Mouse (Mus musculus) hindbrain, embryonic 12.5 days (tissue): ENCODE data around the gene Hmgcll1. TPM values are rescaled to one million over a fixed set of nuclear protein-coding genes. Genes with fewer than 3 reads are reported as not detected.
"Not testable (repeated sequence)": the region's sequence is repeated elsewhere in the genome, so short reads cannot be mapped to it uniquely, and the experiment has no call there.

Experiments used
- ATAC-seq: fragments of 200-750 bp; cut with Nextera tagmentation; 2 replicates; pipeline ENCODE4 v1.8.0; 2017; ENCODE audit warnings: moderate TSS enrichment; ENCODE audit not compliant: low FRiP score
- H3K27ac ChIP-seq: fragments of 300-500 bp; sonication (generic); 2 replicates; pipeline ENCODE4 v1.5.1; 2016; ENCODE audit warnings: mild to moderate bottlenecking
- H3K27me3 ChIP-seq: fragments of 300-500 bp; sonication (generic); 2 replicates; pipeline ENCODE4 v1.6.1; 2016; ENCODE audit warnings: mild to moderate bottlenecking
- H3K36me3 ChIP-seq: fragments of 300-500 bp; sonication (generic); 2 replicates; pipeline ENCODE4 v1.6.1; 2016; ENCODE audit warnings: mild to moderate bottlenecking
- H3K4me1 ChIP-seq: fragments of 300-500 bp; sonication (generic); 2 replicates; pipeline ENCODE4 v1.6.1; 2016
- H3K4me2 ChIP-seq: fragments of 300-500 bp; sonication (generic); replicated peaks from 2 replicates; pipeline ENCODE4 v1.6.1; 2016; ENCODE audit warnings: mild to moderate bottlenecking
- H3K4me3 ChIP-seq: fragments of 300-500 bp; sonication (generic); 2 replicates; pipeline ENCODE4 v1.5.1; 2016; ENCODE audit warnings: mild to moderate bottlenecking
- H3K9ac ChIP-seq: fragments of 300-500 bp; sonication (generic); 2 replicates; pipeline ENCODE4 v1.6.1; 2016; ENCODE audit warnings: mild to moderate bottlenecking, moderate library complexity
- H3K9me3 ChIP-seq: fragments of 300-500 bp; sonication (generic); replicated peaks from 2 replicates; pipeline ENCODE4 v1.6.1; 2016; ENCODE audit warnings: mild to moderate bottlenecking
- WGBS: fragments of 180-500 bp; shearing (Covaris S2); methylation state at CpG from one replicate; pipeline ENCODE4 v1.1.7; 2016; 5-methylcytosine and 5-hydroxymethylcytosine counted together
- polyA plus RNA-seq: library from polyadenylated mRNA; unstranded; fragments of >200 nt; fragmentation: Nextera tagmentation; extraction: Ambion mirVana; gene quantifications from 2 replicates; pipeline ENCODE4 v1.2.1, GENCODE M21; 2016

Hmgcll1 gene
- polyA plus RNA-seq, 1 experiment from 2014 or later, result 17.2 TPM

DNA sequence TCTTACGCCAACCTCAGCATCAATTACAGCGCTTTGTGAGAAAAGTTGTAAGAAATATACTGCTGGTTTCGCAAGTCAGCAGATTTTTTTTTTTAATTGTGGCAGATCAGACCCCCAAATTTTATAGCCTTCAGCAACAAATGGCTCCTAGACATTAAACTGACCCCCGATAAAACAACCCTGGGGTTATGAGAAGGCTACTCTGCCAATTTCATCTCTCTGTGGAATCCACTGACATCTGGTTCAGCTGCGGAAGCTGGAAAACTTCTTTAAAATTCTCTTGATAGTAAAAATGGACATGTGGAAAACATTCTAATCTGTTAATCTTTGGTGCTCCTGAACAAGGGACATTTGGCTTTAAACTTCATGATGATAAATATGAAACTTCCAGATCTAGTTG is 82.6 kb downstream of the Hmgcll1 start:
- ATAC-seq, result no peak
- Histone ChIP-seq H3K9ac (no peak overlapping the region), H3K27ac (no peak overlapping the region), H3K36me3 (no peaks in the 10 kb centered on the region), H3K4me3 (no peak overlapping the region), H3K9me3 (no peaks in the 10 kb centered on the region), H3K27me3 (no peaks in the 10 kb centered on the region), H3K4me2 (no peak overlapping the region), H3K4me1 (no peaks in the 10 kb centered on the region)
- 87% methylated on average over 5 of the region's 5 CpGs for WGBS

DNA sequence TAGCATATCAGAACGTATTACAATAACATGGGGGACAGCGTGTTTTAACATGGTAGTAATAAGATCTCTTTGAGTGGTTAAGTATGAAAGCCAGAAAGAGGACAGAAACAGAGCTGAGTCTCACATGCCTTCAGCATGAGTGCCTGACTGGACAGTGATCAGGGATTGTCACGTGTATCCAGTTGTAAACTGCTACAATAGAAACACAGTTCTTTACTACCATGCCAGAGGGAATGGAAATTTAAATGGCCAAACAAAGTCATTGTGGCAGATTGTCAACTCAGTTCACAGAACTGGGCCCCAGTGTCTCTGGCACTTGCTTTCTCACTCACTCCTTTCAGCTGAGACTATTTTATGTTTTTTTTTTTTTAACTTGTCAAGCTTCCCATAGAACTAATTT is 85.3 kb downstream of the Hmgcll1 start:
- no peak for ATAC-seq
- no peak overlapping the region for H3K4me2 ChIP-seq
- H3K9me3 ChIP-seq, result no peaks in the 10 kb centered on the region
- no peaks in the 10 kb centered on the region for H3K36me3 ChIP-seq
- 86% methylated on average over 3 of the region's 3 CpGs for WGBS
- no peaks in the 10 kb centered on the region for H3K4me1 ChIP-seq
- no peaks in the 10 kb centered on the region for H3K27me3 ChIP-seq
- no peak overlapping the region for H3K27ac ChIP-seq
- no peak overlapping the region for H3K4me3 ChIP-seq
- no peak overlapping the region for H3K9ac ChIP-seq

DNA sequence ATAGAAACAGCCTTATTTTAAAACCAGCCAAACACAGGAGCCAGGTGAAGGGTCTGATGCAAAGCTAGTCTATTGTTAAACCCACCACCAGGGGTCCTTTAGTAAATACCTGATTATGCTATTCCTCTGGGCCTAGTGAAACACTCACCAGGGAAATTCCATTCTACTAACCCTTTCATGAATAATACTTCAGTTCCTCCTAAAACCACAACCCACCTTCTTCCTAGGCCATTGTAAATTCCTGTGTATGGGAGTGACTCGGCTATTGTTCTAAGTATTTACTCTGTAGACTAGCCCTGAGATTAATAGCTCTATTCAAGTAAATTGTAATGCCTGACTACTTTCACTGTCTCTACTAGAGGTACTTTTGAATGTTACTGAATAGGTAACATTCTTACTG is 89.8 kb downstream of the Hmgcll1 start:
- not testable (repeated sequence) for H3K27me3 ChIP-seq, H3K4me3 ChIP-seq, H3K9me3 ChIP-seq, ATAC-seq, H3K4me1 ChIP-seq, H3K36me3 ChIP-seq, H3K9ac ChIP-seq, H3K4me2 ChIP-seq, H3K27ac ChIP-seq
- WGBS, result 86% methylated on average over 1 of the region's 1 CpGs

DNA sequence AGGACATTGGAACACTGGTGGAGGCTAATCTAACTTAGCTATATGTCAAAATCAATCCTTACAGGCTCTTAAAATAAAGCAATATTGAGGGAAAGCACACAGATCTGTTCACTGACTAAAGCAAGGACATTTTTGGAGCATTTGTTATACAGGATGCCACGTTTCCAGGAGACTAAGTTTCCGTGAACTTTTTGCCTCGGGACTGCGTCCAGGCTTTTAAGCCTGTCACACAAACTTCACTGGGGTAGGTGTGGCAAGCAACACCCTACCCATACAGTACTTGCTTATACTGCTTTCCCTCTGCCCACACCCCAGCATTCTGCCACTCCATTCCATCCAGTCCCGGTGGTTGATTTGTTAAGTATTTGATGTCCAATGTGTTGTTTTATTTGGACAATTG is 90.2 kb downstream of the Hmgcll1 start:
- Histone ChIP-seq H3K4me1 (no peaks in the 10 kb centered on the region), H3K27me3 (no peaks in the 10 kb centered on the region), H3K9me3 (no peaks in the 10 kb centered on the region), H3K36me3 (no peaks in the 10 kb centered on the region), H3K4me2 (no peak overlapping the region), H3K27ac (no peak overlapping the region), H3K4me3 (no peak overlapping the region), H3K9ac (no peak overlapping the region)
- WGBS, result 89% methylated on average over 5 of the region's 5 CpGs
- no peak for ATAC-seq

DNA sequence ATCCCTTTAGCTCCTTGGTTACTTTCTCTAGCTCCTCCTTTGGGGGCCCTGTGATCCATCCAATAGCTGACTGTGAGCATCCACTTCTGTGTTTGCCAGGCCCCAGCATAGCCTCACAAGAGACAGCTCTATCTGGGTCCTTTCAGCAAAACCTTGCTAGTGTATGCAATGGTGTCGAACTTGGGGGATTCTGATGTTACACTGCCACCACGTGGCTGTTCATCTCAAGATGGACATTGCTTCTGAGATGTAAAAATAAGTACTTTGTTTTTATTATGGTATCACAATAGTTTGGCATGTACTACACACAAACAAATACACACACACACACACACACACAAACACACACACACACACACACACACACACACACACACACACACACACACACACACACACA is 108.2 kb downstream of the Hmgcll1 start:
- H3K27me3 ChIP-seq, H3K27ac ChIP-seq, H3K36me3 ChIP-seq, H3K9ac ChIP-seq, H3K9me3 ChIP-seq, ATAC-seq, H3K4me1 ChIP-seq, H3K4me2 ChIP-seq, H3K4me3 ChIP-seq: not testable (repeated sequence)
- WGBS, result 2% methylated on average over 2 of the region's 2 CpGs

DNA sequence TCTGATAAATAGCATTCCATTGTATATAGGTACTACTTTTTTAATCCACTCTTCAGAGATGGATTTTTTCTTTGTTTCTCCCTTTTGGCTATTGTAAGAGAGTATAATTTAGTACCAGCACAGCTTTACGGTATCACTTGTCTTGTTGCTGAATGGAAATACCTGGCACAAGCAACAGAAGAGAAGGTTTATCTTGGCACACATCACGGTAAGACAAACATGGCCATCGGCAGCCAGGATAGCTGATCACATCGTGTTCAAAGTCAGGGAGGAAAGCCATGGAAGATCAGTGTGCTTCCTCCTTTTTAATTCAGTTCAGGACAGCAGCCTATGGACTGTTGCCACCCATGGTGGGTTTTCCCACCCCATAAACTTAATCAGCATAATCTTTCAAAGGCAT is 109.6 kb downstream of the Hmgcll1 start:
- no peak overlapping the region for H3K4me3 ChIP-seq
- H3K4me2 ChIP-seq, result no peak overlapping the region
- no peaks in the 10 kb centered on the region for H3K27me3 ChIP-seq
- no peak for ATAC-seq
- H3K36me3 ChIP-seq, result no peaks in the 10 kb centered on the region
- H3K4me1 ChIP-seq, result no peaks in the 10 kb centered on the region
- WGBS, result 83% methylated on average over 4 of the region's 4 CpGs
- no peak overlapping the region for H3K9ac ChIP-seq
- no peaks in the 10 kb centered on the region for H3K9me3 ChIP-seq
- H3K27ac ChIP-seq, result no peak overlapping the region

DNA sequence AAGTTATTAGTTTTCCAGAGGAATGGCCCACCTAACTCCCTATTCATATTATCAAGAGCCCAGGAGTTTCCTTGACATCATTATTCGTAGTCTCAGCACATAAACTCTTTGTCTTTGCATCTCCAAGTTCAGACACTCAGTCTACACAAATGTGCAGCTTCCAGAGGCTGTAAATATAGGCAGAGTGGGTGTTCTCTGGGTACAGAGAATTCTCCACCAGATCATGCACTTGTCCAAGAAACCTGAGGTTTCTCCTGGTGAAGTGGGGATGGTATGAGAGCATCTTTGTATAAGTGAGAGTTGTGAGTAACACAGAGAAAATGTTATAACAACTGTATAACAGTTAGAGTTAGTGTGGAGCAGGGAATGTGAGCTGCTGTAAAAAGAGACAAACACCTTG is 114.7 kb downstream of the Hmgcll1 start:
- Histone ChIP-seq H3K27me3 (no peaks in the 10 kb centered on the region), H3K9me3 (no peaks in the 10 kb centered on the region), H3K9ac (no peak overlapping the region), H3K36me3 (no peaks in the 10 kb centered on the region), H3K27ac (no peak overlapping the region), H3K4me1 (no peaks in the 10 kb centered on the region), H3K4me3 (no peak overlapping the region), H3K4me2 (no peak overlapping the region)
- no peak for ATAC-seq
- 77% methylated on average over 1 of the region's 1 CpGs for WGBS

DNA sequence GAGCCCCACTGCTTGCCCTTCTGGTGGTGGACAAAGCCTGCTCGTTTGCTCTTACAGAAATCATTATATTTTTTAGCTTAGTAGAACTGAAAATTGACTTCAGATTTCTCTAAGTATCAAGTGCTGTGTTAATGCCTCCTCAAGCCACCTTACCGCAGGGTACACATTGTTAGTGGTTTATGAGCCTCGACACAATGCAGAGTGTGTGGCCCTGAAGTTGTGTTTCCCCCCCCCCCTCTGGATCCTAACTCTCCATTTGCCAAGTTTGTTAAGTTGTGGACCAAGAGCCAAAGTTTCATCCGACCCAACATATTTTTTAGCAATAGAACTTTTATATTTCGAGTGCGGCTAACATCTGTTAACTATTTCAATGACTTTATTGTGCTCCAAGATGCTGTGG is 119.4 kb downstream of the Hmgcll1 start:
- Histone ChIP-seq H3K4me3 (no peak overlapping the region), H3K9me3 (no peaks in the 10 kb centered on the region), H3K9ac (no peak overlapping the region), H3K4me1 (no peaks in the 10 kb centered on the region), H3K27me3 (no peaks in the 10 kb centered on the region), H3K27ac (no peak overlapping the region), H3K4me2 (no peak overlapping the region), H3K36me3 (no peaks in the 10 kb centered on the region)
- 89% methylated on average over 6 of the region's 6 CpGs for WGBS
- ATAC-seq, result no peak

DNA sequence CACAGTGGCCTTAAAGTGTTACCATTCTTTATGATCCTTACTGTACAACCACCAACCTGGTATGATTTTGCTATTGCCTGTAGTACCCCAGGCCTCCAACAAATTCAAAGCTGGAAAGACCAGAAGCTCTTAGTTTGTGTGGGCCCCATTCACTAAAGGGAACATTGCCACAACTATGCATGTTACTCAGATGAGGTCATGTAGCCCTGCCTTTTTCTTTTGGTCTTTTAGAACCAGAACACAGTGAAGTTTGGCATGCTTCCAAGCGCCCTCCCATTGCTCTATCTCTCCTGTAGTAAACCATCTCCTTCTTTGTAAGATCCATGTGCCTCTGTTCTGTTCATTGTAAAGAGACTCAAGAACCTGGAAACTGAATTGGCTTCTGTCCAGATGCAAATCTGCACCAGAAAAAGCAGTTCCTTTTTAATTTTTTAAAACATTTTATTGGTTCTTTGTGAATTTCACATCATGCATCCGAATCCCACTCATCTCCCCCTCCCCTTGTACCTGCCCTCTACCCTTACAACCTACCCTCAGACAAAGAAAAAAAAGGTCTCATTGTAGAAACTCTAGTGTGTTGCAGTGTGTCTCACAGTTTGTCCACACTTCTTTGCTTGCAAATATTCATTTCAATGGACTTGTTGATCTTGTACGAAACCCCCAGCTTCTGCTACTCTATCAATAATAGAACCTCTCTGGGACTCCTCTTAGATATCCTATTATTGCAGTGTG is 123.9 kb downstream of the Hmgcll1 start:
- 84% methylated on average over 3 of the region's 3 CpGs for WGBS
- Histone ChIP-seq H3K4me3 (no peak overlapping the region), H3K36me3 (no peaks in the 10 kb centered on the region), H3K9me3 (no peaks in the 10 kb centered on the region), H3K27ac (no peak overlapping the region), H3K9ac (no peak overlapping the region), H3K4me1 (no peaks in the 10 kb centered on the region), H3K27me3 (no peaks in the 10 kb centered on the region), H3K4me2 (no peak overlapping the region)
- peak; percentile 67 for ATAC-seq

DNA sequence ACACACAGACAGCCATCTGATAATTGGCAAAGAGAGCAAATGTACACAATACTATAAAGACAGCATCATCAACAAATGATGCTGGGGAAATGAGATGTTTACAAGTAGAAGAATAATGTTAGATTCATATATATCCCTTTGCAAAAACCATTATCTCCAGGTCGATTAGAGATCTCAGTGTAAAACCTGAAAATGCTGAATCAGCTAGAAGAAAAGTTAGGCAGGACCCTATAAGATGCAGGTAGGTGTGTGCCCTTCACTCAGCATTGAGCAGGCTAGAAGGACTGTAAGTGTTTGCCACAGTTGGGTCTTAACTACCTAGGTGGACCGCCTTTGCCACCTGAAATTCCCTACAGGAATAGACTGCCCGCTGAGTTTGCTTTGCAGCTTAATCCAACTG is 130.9 kb downstream of the Hmgcll1 start:
- H3K9ac ChIP-seq, result no peak overlapping the region
- H3K27me3 ChIP-seq, result no peaks in the 10 kb centered on the region
- H3K9me3 ChIP-seq, result no peaks in the 10 kb centered on the region
- H3K36me3 ChIP-seq, result no peaks in the 10 kb centered on the region
- ATAC-seq, result no peak
- H3K4me3 ChIP-seq, result no peak overlapping the region
- WGBS, result 67% methylated on average over 3 of the region's 3 CpGs
- H3K4me2 ChIP-seq, result no peak overlapping the region
- H3K27ac ChIP-seq, result no peak overlapping the region
- H3K4me1 ChIP-seq, result no peaks in the 10 kb centered on the region

DNA sequence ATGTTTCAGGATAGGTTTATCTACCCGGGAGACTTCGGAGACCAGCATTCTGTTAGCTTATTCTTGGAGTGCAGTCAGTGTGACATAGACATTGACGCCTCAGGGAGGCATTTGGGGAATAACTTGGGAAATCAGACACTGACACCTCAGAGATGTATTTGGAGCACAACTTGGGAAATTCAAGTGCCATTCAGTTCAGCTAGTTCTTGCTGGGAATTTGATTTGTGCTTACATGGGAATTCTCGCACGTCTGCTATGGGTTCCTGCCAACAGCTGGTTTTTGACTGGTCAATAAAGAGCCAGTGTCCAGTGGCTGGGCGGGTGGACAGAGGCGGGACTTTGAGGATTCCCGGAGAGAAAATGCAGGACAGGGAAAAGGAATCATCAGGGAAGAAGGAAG is 147.8 kb downstream of the Hmgcll1 start:
- Histone ChIP-seq H3K27me3 (no peaks in the 10 kb centered on the region), H3K27ac (no peak overlapping the region), H3K4me1 (no peaks in the 10 kb centered on the region), H3K4me2 (no peak overlapping the region), H3K9me3 (no peaks in the 10 kb centered on the region), H3K9ac (no peak overlapping the region), H3K4me3 (no peak overlapping the region), H3K36me3 (no peaks in the 10 kb centered on the region)
- 68% methylated on average over 8 of the region's 8 CpGs for WGBS
- ATAC-seq, result no peak

DNA sequence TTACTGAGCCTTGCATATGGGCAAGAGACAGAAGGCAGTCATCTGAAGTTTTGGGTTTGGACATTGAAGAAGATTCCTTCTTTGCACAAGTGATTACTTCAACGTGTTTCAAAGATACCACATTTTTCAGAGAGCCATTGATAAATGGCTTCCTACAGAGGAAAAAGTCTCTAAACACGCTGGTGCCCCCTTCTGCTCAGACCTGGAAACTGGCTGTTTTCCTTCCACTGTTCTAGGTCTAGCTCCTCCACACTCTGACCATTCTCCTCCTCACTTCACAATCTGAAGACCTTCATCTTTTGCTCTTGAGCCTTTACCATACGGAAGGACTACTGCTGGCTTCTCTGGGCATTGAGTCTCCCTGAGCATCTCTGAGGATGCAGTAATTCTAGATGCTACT is 153.7 kb downstream of the Hmgcll1 start:
- Histone ChIP-seq H3K4me3 (no peak overlapping the region), H3K4me1 (no peaks in the 10 kb centered on the region), H3K27ac (no peak overlapping the region), H3K9me3 (no peaks in the 10 kb centered on the region), H3K27me3 (no peaks in the 10 kb centered on the region), H3K36me3 (no peaks in the 10 kb centered on the region), H3K4me2 (no peak overlapping the region), H3K9ac (no peak overlapping the region)
- no peak for ATAC-seq
- WGBS, result 46% methylated on average over 3 of the region's 3 CpGs

DNA sequence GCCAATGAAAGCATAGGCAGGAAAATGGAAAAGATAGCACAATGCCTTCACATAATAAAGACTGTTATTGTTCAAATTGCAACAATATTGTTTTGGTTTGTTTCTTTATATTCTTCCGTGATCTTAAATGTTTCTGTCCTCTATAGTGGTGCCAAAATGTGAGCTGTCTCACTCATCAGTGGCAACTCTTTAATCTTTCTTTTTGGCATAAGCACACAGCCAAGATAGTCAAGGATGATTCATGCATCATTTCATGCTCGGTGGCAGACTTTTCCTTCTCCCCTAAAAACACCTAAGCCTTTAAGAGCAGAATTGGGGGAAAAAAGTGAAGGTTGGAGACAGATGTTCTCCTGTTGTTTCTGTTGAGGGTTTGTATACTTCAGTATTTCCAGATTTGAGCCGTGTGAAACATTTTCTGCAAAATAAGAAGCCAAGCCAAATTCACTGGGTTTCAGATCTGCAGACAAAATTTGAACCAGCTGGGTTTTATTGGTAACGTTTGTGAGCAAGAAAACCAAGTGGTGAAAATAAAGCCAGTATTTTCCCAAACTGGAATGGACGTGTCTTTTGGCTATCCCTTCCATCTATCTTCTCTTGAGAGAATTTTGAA is 158.1 kb downstream of the Hmgcll1 start:
- Histone ChIP-seq H3K4me1 (no peaks in the 10 kb centered on the region), H3K27ac (no peak overlapping the region), H3K4me3 (no peak overlapping the region), H3K27me3 (no peaks in the 10 kb centered on the region), H3K9me3 (0 out of 2 replicates have a peak, but pooled peaks cover 8% of the 10 kb centered on the region), H3K9ac (no peak overlapping the region), H3K4me2 (no peak overlapping the region), H3K36me3 (no peaks in the 10 kb centered on the region)
- WGBS, result 77% methylated on average over 5 of the region's 5 CpGs
- ATAC-seq, result no peak
